19 mouse cellular contexts compared by ENCODE assay signal in the genomic region with DNA sequence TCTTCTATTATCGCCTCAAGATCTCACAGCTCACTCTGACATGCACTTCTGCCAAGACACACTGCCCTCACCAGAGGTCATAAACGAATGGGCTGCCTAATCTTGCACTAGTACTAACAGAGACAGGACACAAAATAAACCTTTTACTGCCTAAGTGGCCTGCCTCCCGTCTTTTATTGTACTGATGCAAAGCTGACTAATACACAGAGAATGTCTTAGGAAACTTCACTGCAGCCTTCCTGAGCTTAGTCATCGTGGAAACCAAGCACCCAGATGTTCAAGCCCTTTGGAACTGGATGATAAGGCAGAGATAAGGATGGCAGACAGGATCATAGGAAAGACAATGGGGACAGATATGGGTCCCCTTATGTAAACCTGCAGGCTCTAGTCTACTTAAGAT. TPM values are rescaled to one million over a fixed set of nuclear protein-coding genes. Genes with fewer than 3 reads are reported as not detected.
DNase-seq lines count a peak whose midpoint lies in the region; TF ChIP-seq lines count a peak whose summit lies in the region.
"Had no signal": no experiment of that assay in that cellular context is flagged by ENCODE, and none has a peak within 500 bp of the region (broad histone marks: within the 10 kb centered on the region; RNA-seq: fewer than 3 reads in every experiment).

No protein-coding gene starts in this region.

- peaks cover 5% of the 10 kb centered on the region; the same call in 1 of the 2 replicates for H3K4me1 ChIP-seq in embryonic fibroblast, embryonic 13.5 days (ENCODE audit: control insufficient read depth, insufficient read depth, low read length)
- H3K4me1 ChIP-seq: embryonic facial prominence, embryonic 15.5 days; hindbrain, embryonic 13.5 days had no signal

- TF ChIP-seq CTCF in C2C12 (IDR thresholded peaks at IDR 0.05; ENCODE audit: control insufficient read depth, insufficient read depth, insufficient read length): no peak
- TF ChIP-seq CTCF in embryonic fibroblast, embryonic 13.5 days (IDR thresholded peaks at IDR 0.05; ENCODE audit: borderline replicate concordance, insufficient read depth, low read length): no peak

- no peak for TF ChIP-seq POLR2A in embryonic fibroblast, embryonic 13.5 days (IDR thresholded peaks at IDR 0.05; ENCODE audit: low read depth, low read length)

- H3K4me3 ChIP-seq in C2C12 (ENCODE audit: insufficient read depth, poor library complexity, severe bottlenecking): no peak overlapping the region
- H3K4me3 ChIP-seq in embryonic fibroblast, embryonic 13.5 days (ENCODE audit: insufficient read depth, low read length): no peak overlapping the region
- H3K4me3 ChIP-seq: embryonic facial prominence, embryonic 15.5 days; forebrain, embryonic 15.5 days; hindbrain, embryonic 13.5 days had no signal

- no peaks in the 10 kb centered on the region for H3K27me3 ChIP-seq in C2C12 (ENCODE audit: control insufficient read depth, insufficient read depth, insufficient read length)
- H3K27me3 ChIP-seq: embryonic facial prominence, embryonic 15.5 days; forebrain, embryonic 15.5 days; hindbrain, embryonic 13.5 days had no signal

- H3K27ac ChIP-seq in embryonic fibroblast, embryonic 13.5 days (ENCODE audit: insufficient read depth, low read length): peak overlapping the region; percentile 44; the same call in 1 of the 2 replicates
- H3K27ac ChIP-seq: embryonic facial prominence, embryonic 15.5 days; forebrain, embryonic 15.5 days; hindbrain, embryonic 13.5 days; hindbrain, postnatal 0 days had no signal

- peak; percentile 31 for DNase-seq in large intestine, adult 2 months (ENCODE audit: low read depth, low spot score)
- no peak for DNase-seq in right cerebral cortex, adult 2 months (ENCODE audit: low spot score in 2 of 2)
- DNase-seq in right cerebral cortex, postnatal 10 days (ENCODE audit: low spot score in 2 of 2): no peak
- DNase-seq in kidney, postnatal 10 days: no peak
- DNase-seq in c-Kit-positive CD71-positive TER-119-positive erythroid progenitor cells, embryonic 14.5 days (ENCODE audit: low spot score): no peak
- DNase-seq: adrenal gland, postnatal 14 days; cerebellum, adult 18-20 months; cerebellum, postnatal 14 days; embryo, embryonic 11 days; gastrocnemius, postnatal 36 days; heart, adult 11 months; heart, postnatal 10 days had no signal

- WGBS in large intestine, adult 2 months: 9% methylated on average over 4 of the region's 4 CpGs

- no peaks in the 10 kb centered on the region for H3K79me2 ChIP-seq in C2C12 (ENCODE audit: control insufficient read depth, insufficient read depth)

- no peak overlapping the region for H3ac ChIP-seq in C2C12 (ENCODE audit: control insufficient read depth, insufficient read length, low read depth)

- no peaks in the 10 kb centered on the region for H3K36me3 ChIP-seq in C2C12 (ENCODE audit: control insufficient read depth, insufficient read depth)
- H3K36me3 ChIP-seq: embryonic facial prominence, embryonic 15.5 days; forebrain, embryonic 15.5 days; G1E; hindbrain, embryonic 13.5 days had no signal

- no peaks in the 10 kb centered on the region for H3K79me3 ChIP-seq in C2C12 (ENCODE audit: low read depth)

TF ChIP-seq in C2C12, 6 proteins besides CTCF, POLR2A, EP300 and RAD21:
- TF ChIP-seq USF1 (IDR thresholded peaks at IDR 0.05; ENCODE audit: low read depth) (no peak), MYOD1 (IDR thresholded peaks at IDR 0.05; ENCODE audit: control insufficient read depth, insufficient read length, low read depth) (peak; percentile 68), CEBPB (IDR thresholded peaks at IDR 0.05; ENCODE audit: low read depth) (peak; percentile 76), MYOG (IDR thresholded peaks at IDR 0.05; ENCODE audit: control insufficient read depth, extremely low read depth, insufficient read length) (no peak), FOSL1 (IDR thresholded peaks at IDR 0.05; ENCODE audit: insufficient read depth, low read length, poor library complexity, severe bottlenecking) (peak; percentile 85), MAX (IDR thresholded peaks at IDR 0.05) (no peak)

RNA-seq across cellular contexts. Expression of a gene that starts 57.3 kb away (rescaled TPM):
- polyA plus RNA-seq in C2C12 (2012; fragmentation: generic; extraction: Trizol): 11.0 TPM
- polyA plus RNA-seq in embryonic fibroblast, embryonic 13.5 days (2011; ENCODE audit: insufficient read length, low read depth, missing spikeins): 12.0 and 12.4 TPM in 2 replicates
- polyA plus RNA-seq in large intestine, adult 2 months (2012; rRNA removed): 7.1 and 7.7 TPM in 2 replicates
